Mouse (Mus musculus) erythroid progenitor cell, adult 5-6 weeks (primary cell): ENCODE measurements around the gene Vamp1. TPM values are rescaled to one million over a fixed set of nuclear protein-coding genes. Genes with fewer than 3 reads are reported as not detected.
"Not testable (repeated sequence)": the region's sequence is repeated elsewhere in the genome, so short reads cannot be mapped to it uniquely, and the experiment has no call there.

Experiments used
- ATAC-seq: replicated peaks from 2 replicates; pipeline ENCODE4 v1.8.0; 2016; ENCODE audit warnings: moderate number of reproducible peaks, mild to moderate bottlenecking, moderate TSS enrichment, inconsistent platforms; ENCODE audit not compliant: poor library complexity, low FRiP score, severe bottlenecking
- total RNA-seq, 2 experiments: library from RNA; stranded (forward) in 1 of 2; stranded (reverse) in 1 of 2; fragments of 150-400 nt in 1 of 2; fragments of 186-747, 209-891 nt in 1 of 2; gene quantifications; 2 replicates each; pipeline versions ENCODE4 v1.2.3 to v1.2.4; 2015 to 2017; ENCODE audit warnings: low replicate concordance in 2 of 2

Vamp1 gene
- total RNA-seq, 2 experiments from 2014 or later, result 2.0 to 6.7 TPM

DNA sequence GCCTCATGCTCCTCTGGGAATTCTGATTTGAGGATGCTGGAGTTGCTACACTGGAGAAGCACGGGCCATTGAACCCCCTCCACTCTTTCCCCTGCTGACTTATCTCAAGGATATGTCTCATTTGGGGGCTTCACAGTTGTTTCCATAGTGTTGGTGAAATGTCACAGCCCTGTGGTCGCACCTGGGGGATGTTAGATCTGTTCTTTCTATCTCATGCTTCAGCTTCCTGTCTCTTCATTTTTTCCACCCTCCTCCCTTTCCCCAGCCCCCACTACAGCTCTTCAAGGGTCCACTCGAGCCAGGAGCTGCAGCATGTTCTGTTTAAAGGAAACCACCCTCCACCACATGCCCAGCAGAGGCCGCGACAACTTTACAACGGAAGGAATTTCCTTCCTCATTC, 23.0 kb downstream of the Vamp1 start:
- no peak for ATAC-seq

DNA sequence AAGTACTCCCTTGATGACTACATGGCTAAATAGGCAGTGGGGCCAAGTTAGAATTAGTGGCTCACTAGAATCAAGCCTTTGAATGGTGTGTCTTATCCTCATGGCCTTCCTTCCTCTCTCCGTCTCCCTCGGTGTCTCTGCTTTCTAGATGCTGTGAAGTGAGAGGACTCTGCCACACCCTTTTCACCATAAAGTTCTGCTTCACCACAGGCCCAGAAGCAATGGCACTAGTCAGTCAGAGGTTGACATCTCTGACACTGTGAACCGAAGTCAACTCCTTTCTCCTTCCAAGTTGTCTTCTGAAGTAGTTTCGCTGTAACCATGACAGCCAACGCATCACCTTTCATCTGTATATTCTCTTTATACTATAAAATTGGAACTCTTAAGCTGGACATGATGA, 24.2 kb downstream of the Vamp1 start:
- ATAC-seq, result no peak

- no peak for ATAC-seq
Observed at GRCm38 (mm10) chr6:125240617-125241016, 25.3 kb downstream of the Vamp1 start.

GRCm38 (mm10) chr6:125241566-125241965, 26.2 kb downstream of the Vamp1 start:
- ATAC-seq, result no peak

GRCm38 (mm10) chr6:125244551-125244950, 29.2 kb downstream of the Vamp1 start:
- ATAC-seq, result no peak

GRCm38 (mm10) chr6:125252285-125252684, 36.9 kb downstream of the Vamp1 start:
- ATAC-seq, result no peak

DNA sequence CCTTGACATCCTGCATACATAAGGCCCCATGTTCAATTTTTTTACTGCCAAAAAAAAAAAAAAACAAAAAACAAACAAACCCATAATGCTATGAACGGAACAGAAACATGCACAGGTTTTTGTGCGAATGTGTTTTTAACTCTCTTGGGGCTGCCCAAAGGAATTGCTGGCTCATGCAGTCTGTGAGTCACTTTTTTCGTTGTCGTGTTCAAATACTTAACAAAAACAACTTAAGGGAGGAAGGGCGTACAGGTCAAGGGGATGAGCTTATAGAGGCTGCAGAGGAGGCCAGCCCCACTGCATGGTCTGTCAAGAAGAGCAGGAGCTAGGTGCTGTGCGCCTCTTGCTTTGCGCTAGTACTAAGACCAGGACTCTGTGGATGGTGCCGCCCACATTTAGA, 37.4 kb downstream of the Vamp1 start:
- ATAC-seq, result no peak

DNA sequence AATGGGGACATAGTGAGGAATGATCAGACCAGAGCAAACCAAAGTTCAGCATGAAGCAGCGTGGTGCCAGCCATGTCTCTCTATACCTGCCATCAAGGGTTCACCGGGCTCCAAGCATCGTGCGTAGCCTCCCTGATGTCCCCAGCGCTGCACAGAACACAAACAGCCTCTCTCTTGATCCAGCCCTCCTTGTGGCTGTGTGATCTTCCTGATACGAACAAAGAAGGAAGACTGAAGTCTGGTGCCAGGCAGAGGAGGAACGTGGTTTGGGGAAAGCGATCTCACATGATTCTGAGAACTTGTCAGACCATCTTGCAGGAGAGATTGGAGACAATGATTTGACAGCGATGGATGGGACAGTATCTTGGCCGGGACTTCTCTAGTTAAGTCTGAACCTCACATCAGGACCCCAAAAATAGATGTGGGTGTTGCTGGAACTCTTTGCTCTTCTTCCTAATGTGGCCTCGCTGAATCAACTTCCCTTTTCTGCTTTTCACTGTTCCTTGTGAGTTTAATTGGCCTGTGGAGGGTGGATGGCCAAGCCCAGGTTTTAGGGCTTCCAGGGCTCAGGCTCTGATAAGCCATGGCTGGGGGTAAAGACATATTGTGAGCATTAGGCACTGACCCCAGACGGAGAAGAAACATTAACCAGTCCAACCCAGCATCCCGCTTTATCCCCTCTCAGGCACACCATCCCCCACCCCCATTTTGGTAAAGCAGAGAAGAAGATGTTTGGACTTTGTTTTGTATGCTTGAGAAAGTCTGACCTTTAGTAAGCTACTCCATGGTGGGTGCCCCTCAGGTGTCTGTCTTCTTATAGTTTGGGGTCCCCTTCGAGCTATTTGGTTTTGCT, 38.7 kb downstream of the Vamp1 start:
- no peak for ATAC-seq

- ATAC-seq, result no peak
Observed at GRCm38 (mm10) chr6:125255516-125256044, 40.2 kb downstream of the Vamp1 start.

DNA sequence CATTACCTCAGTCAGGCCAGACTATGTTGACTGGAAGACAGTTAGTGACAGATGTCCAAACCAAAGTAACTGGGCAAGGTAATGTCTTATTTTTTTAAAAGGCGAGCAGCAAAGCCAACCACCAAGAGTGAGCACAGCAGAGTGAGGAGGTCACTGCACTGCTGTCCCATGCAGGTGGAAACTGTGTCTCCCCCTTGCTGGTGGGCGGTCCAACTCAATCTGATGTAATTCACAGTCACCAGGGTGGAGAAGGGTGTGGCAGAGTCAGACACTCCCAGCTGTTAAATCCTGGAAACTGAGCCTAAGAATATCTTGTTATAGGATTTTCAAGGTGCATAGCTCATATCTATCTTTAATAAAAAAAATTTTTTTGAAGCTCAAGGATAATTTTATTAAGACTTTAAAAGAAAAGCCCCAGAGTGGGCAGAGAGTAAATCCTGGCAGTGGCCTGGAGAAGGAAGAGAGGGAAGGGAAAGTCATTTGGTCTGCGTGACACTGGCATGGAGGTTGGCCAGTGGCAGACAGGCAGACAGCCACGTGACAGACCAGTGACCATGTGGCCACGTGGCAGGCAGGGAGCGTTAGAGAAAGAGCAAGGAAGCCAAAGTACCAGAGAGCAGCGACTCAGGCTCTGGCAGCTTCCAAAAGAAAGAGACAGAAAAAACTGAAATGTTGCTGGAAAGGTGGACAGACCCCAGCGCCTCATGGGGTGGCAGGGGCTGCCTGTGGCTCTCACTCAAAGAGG, 41.0 kb downstream of the Vamp1 start:
- no peak for ATAC-seq

DNA sequence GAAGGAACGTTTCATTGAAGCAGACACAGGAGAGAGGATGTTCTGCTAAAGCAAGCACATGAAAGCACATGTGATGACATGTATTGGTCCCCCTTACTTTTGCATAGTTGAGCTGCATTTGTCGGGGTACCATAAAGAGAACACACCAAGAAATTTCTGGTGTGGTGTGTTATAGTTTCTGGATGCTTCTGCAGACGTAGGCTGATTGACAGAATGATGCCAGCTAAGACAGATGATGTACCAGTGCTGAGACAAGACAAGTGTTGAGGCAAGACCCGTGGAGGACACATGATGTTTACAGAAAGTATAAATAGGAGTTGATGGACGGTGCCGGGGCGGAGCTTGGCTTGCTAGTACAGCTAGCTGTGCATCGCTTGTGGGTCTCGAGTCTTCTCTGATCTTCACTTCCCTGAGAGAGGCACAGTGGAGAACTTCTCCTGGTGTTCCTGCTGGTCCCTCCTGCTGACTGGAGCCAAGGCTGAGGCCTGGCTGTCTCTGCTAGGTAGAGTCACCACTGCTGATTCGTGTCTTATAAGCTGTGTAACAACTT, 44.7 kb downstream of the Vamp1 start:
- no peak for ATAC-seq

DNA sequence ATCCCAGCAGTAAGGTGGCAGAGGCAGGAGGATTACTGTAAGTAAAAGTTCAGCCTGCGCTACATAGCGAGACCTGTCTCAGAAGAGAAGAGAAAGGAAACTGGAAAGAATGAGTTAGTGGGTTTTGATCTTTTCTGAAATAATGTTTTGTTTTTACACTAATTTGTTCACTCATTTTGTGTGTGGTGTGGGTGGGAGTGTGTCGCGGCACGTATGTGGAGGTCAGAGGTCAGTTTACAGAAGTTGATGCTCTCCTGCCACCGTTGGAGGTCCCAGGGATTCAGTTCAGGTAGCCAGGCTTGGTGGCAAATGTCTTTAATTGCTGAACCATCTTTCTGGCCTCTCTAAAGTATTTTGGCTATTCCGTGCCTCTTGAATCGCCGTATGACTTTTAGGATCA, 48.9 kb downstream of the Vamp1 start:
- ATAC-seq, result no peak

DNA sequence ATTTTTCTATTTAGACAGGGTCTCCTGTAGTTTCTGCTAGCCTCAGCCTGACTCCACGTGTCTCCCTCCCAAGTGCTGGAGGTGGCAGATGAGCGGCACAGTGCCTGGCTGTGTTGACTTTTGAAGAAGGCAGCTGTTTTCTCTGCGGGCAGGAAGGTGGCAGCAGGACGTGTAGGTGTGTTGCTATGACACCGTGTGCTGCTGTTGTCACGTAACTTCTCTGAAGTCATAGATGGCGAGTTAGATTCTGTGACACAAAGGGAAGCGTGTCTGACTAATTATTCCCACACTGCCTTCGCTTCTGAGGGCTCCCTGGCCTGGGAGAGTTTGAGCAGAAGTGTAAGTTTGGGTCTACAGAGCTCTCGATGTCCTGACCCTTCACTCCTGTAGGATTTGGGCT, 49.9 kb downstream of the Vamp1 start:
- ATAC-seq, result no peak

GRCm38 (mm10) chr6:125266091-125266490, 50.7 kb downstream of the Vamp1 start:
- no peak for ATAC-seq

DNA sequence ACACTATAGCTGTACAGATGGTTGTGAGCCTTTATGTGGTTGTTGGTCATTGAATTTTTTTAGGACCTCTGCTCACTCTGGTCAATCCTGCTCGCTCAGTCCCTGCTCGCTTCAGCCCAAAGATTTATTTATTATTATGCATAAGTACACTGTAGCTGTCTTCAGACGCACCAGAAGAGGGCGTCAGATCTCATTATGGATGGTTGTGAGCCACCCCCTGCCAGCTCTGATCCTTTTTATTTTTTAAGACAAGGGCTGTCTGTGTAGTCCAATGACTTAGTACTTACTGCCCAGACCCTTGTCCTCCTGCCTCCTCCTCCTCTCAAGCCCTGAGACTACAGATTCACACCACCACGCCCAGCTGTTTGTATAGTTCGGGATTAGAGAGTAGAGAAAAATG, 51.2 kb downstream of the Vamp1 start:
- ATAC-seq, result not testable (repeated sequence)

- ATAC-seq, result no peak
Observed at GRCm38 (mm10) chr6:125267469-125267868, 52.1 kb downstream of the Vamp1 start.

DNA sequence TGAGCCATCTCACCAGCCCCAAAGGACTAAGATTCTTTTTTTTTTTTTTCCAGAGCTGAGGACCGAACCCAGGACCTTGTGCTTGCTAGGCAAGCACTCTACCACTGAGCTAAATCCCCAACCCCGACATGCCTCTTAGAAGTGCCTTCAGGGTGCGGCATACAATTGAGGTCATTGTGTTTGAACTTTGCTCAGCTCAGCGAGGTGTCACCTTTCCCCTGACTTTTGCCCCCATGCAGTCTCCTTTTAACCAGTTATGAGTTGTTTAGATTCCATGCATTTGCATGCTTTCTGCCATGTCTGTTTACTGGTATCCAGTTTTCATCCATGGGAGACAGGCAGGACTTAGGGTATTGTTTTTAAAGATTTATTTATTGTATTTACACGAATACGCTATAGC, 53.4 kb downstream of the Vamp1 start:
- no peak for ATAC-seq

GRCm38 (mm10) chr6:125271455-125272227, 56.3 kb downstream of the Vamp1 start:
- peak; percentile 55 for ATAC-seq

- ATAC-seq, result no peak
Observed at GRCm38 (mm10) chr6:125272228-125272785, 57.0 kb downstream of the Vamp1 start.
